Mouse (Mus musculus) ES-Bruce4 (cell line): ENCODE results near the gene Iqcg. TPM values are rescaled to one million over a fixed set of nuclear protein-coding genes. Genes with fewer than 3 reads are reported as not detected.
"Not testable (repeated sequence)": the region's sequence is repeated elsewhere in the genome, so short reads cannot be mapped to it uniquely, and the experiment has no call there.

Experiments used
- H3K27ac ChIP-seq: 2 replicates; pipeline ENCODE4 v1.5.1; 2012; ENCODE audit warnings: low read length, inconsistent platforms; ENCODE audit not compliant: insufficient read depth
- H3K27me3 ChIP-seq: 2 replicates; pipeline ENCODE4 v1.6.1; 2012; ENCODE audit warnings: mild to moderate bottlenecking, low read length, inconsistent platforms; ENCODE audit not compliant: control insufficient read depth, poor library complexity, insufficient read depth, severe bottlenecking
- H3K36me3 ChIP-seq: 2 replicates; pipeline ENCODE4 v1.6.1; 2012; ENCODE audit warnings: inconsistent platforms, mild to moderate bottlenecking, low read length, moderate library complexity; ENCODE audit not compliant: control insufficient read depth, poor library complexity, insufficient read depth, severe bottlenecking
- H3K4me1 ChIP-seq: one replicate; pipeline ENCODE4 v1.8.1; 2011; ENCODE audit warnings: low read length; ENCODE audit not compliant: control insufficient read depth, insufficient read depth
- H3K4me3 ChIP-seq: 2 replicates; pipeline ENCODE4 v1.5.1; 2011; ENCODE audit warnings: low read depth, mild to moderate bottlenecking, low read length
- H3K9ac ChIP-seq: 2 replicates; pipeline ENCODE4 v1.6.1; 2012; ENCODE audit warnings: low read depth, mild to moderate bottlenecking, inconsistent platforms; ENCODE audit not compliant: poor library complexity, severe bottlenecking
- H3K9me3 ChIP-seq: replicated peaks from 2 replicates; pipeline ENCODE4 v1.6.1; 2012; ENCODE audit warnings: mild to moderate bottlenecking, low read length, inconsistent platforms; ENCODE audit not compliant: control insufficient read depth, poor library complexity, insufficient read depth, severe bottlenecking
- CTCF ChIP-seq: IDR thresholded peaks from one replicate; pipeline ENCODE4 v1.8.1; 2011; ENCODE audit warnings: low read depth, low read length
- EP300 ChIP-seq: IDR thresholded peaks from 2 replicates; pipeline ENCODE4 v1.6.1; 2011; ENCODE audit warnings: low read depth, low read length; ENCODE audit not compliant: insufficient read depth
- POLR2A ChIP-seq: IDR thresholded peaks from one replicate; pipeline ENCODE4 v1.8.1; 2011; ENCODE audit warnings: low read length; ENCODE audit not compliant: insufficient read depth
- polyA plus RNA-seq: library from polyadenylated mRNA; stranded (reverse); fragments of >200 nt; gene quantifications from 2 replicates; pipeline ENCODE4 v1.2.4, GENCODE M21; 2011; ENCODE audit warnings: low read depth; ENCODE audit not compliant: missing spikeins, insufficient read depth, insufficient read length

Iqcg gene
- polyA plus RNA-seq, 1 experiment: 19.8 TPM

- peak overlapping the region; percentile 90 for H3K4me3 ChIP-seq
- no peaks in the 10 kb centered on the region for H3K9me3 ChIP-seq
- H3K27ac ChIP-seq: no peak overlapping the region
- H3K9ac ChIP-seq: peak overlapping the region; percentile 78
- TF ChIP-seq POLR2A (no peak), CTCF (no peak), EP300 (no peak)
- peaks cover 33% of the 10 kb centered on the region for H3K36me3 ChIP-seq
- H3K27me3 ChIP-seq: no peaks in the 10 kb centered on the region
- H3K4me1 ChIP-seq: no peaks in the 10 kb centered on the region
Observed at GRCm38 (mm10) chr16:33062682-33063131, 6.7 kb upstream of the Iqcg start.

GRCm38 (mm10) chr16:33062024-33062681 is 6.1 kb upstream of the Iqcg start, which contains the start of gene Lmln:
Lmln (plus strand) TSS chr16:33062521.
- Histone ChIP-seq H3K36me3 (peaks cover 37% of the 10 kb centered on the region), H3K27me3 (no peaks in the 10 kb centered on the region), H3K4me1 (no peaks in the 10 kb centered on the region), H3K27ac (peak within 1 kb of the TSS; percentile 77), H3K9me3 (no peaks in the 10 kb centered on the region), H3K4me3 (peak within 1 kb of the TSS; percentile 90), H3K9ac (peak within 1 kb of the TSS; percentile 78)
- TF ChIP-seq POLR2A (no peak), CTCF (no peak)

- Histone ChIP-seq H3K27me3 (no peaks in the 10 kb centered on the region), H3K27ac (peak overlapping the region; percentile 77), H3K4me3 (0 out of 2 replicates have a peak overlapping the region, but pooled peaks have one; percentile 16), H3K9ac (peak overlapping the region; percentile 78; the same call in 1 of the 2 replicates), H3K36me3 (peaks cover 39% of the 10 kb centered on the region), H3K9me3 (no peaks in the 10 kb centered on the region), H3K4me1 (no peaks in the 10 kb centered on the region)
- TF ChIP-seq POLR2A (no peak), EP300 (no peak), CTCF (no peak)
Observed at GRCm38 (mm10) chr16:33061400-33061799, 5.4 kb upstream of the Iqcg start.

- H3K4me3 ChIP-seq: no peak overlapping the region
- H3K9ac ChIP-seq: no peak overlapping the region
- no peak overlapping the region for H3K27ac ChIP-seq
- H3K4me1 ChIP-seq: no peaks in the 10 kb centered on the region
- H3K36me3 ChIP-seq: peaks cover 39% of the 10 kb centered on the region
- TF ChIP-seq EP300 (no peak), CTCF (no peak), POLR2A (no peak)
- H3K9me3 ChIP-seq: no peaks in the 10 kb centered on the region
- H3K27me3 ChIP-seq: no peaks in the 10 kb centered on the region
Observed at GRCm38 (mm10) chr16:33060926-33061325, 4.9 kb upstream of the Iqcg start.

GRCm38 (mm10) chr16:33059471-33059870 is 3.5 kb upstream of the Iqcg start:
- Histone ChIP-seq H3K36me3 (peaks cover 39% of the 10 kb centered on the region), H3K9ac (no peak overlapping the region), H3K4me1 (no peaks in the 10 kb centered on the region), H3K27ac (peak overlapping the region; percentile 39; the same call in 1 of the 2 replicates), H3K9me3 (no peaks in the 10 kb centered on the region), H3K27me3 (no peaks in the 10 kb centered on the region), H3K4me3 (no peak overlapping the region)
- no peak for TF ChIP-seq EP300
- TF ChIP-seq POLR2A: no peak
- TF ChIP-seq CTCF: no peak

GRCm38 (mm10) chr16:33058656-33059055 is 2.6 kb upstream of the Iqcg start:
- H3K27ac ChIP-seq: peak overlapping the region; percentile 39; the same call in 1 of the 2 replicates
- H3K9me3 ChIP-seq, H3K4me3 ChIP-seq, H3K27me3 ChIP-seq, H3K4me1 ChIP-seq: not testable (repeated sequence)
- peak overlapping the region; percentile 96 for H3K9ac ChIP-seq
- H3K36me3 ChIP-seq: peaks cover 39% of the 10 kb centered on the region
